In genomic region chr7:44748101-44749044, GRCm38 (mm10) we compare ENCODE assay signal across 8 mouse cellular contexts. TPM values are rescaled to one million over a fixed set of nuclear protein-coding genes. Genes with fewer than 3 reads are reported as not detected.
DNase-seq lines count a peak whose midpoint lies in the region; ATAC-seq and TF ChIP-seq lines count a peak whose summit lies in the region.

Vrk3 (plus strand) TSS chr7:44748413.

- H3K36me3 ChIP-seq in embryonic facial prominence, embryonic 14.5 days (ENCODE audit: control insufficient read depth, insufficient read depth, low read length), result peaks cover 16% of the 10 kb centered on the region; the same call in 1 of the 2 replicates
- no peaks in the 10 kb centered on the region for H3K36me3 ChIP-seq in heart, adult 2 months (ENCODE audit: control insufficient read depth, insufficient read depth, low read length)
- H3K36me3 ChIP-seq in limb, embryonic 13.5 days, result peaks cover 15% of the 10 kb centered on the region
- H3K36me3 ChIP-seq in midbrain, embryonic 16.5 days (ENCODE audit: control insufficient read depth, insufficient read depth, low read length), result peaks cover 4% of the 10 kb centered on the region; the same call in 1 of the 2 replicates

- peak; percentile 71; the same call in 1 of the 2 replicates for TF ChIP-seq EP300 in heart, adult 2 months (IDR thresholded peaks at IDR 0.05; ENCODE audit: insufficient read depth, low read depth, low read length)

- ATAC-seq in embryonic facial prominence, embryonic 14.5 days (ENCODE audit: low read depth), result peak; percentile 98
- peak; percentile 99 for ATAC-seq in limb, embryonic 13.5 days (ENCODE audit: low FRiP score, low read depth)
- peak; percentile 96 for ATAC-seq in midbrain, embryonic 16.5 days

- intact Hi-C loops in heart, adult 2 months (cut with DNase I), result loop anchor here (2.0 to 10.0 kb wide), 5 partner anchors 66 to 1066 kb away; partner anchors contain the start of genes Cyth2, Nr1h2, Rpl18 and Sphk2

- H3K4me3 ChIP-seq in embryonic facial prominence, embryonic 14.5 days (ENCODE audit: low read depth, low read length), result peak within 1 kb of the TSS; percentile 60
- peak within 1 kb of the TSS; percentile 63 for H3K4me3 ChIP-seq in heart, adult 2 months
- peak within 1 kb of the TSS; percentile 62 for H3K4me3 ChIP-seq in limb, embryonic 13.5 days
- H3K4me3 ChIP-seq in midbrain, embryonic 16.5 days (ENCODE audit: low read depth, low read length), result peak within 1 kb of the TSS; percentile 63

- H3K27me3 ChIP-seq in embryonic facial prominence, embryonic 14.5 days (replicated peaks; ENCODE audit: control insufficient read depth, insufficient read depth, low read length), result no peaks in the 10 kb centered on the region
- H3K27me3 ChIP-seq in heart, adult 2 months (ENCODE audit: control insufficient read depth, insufficient read depth, low read length), result no peaks in the 10 kb centered on the region
- no peaks in the 10 kb centered on the region for H3K27me3 ChIP-seq in limb, embryonic 13.5 days
- H3K27me3 ChIP-seq in midbrain, embryonic 16.5 days (ENCODE audit: control insufficient read depth, insufficient read depth, low read depth, low read length), result no peaks in the 10 kb centered on the region

- H3K9me3 ChIP-seq in embryonic facial prominence, embryonic 14.5 days (ENCODE audit: control insufficient read depth, low read length), result no peaks in the 10 kb centered on the region
- H3K9me3 ChIP-seq in limb, embryonic 13.5 days, result no peaks in the 10 kb centered on the region
- no peaks in the 10 kb centered on the region for H3K9me3 ChIP-seq in midbrain, embryonic 16.5 days (replicated peaks; ENCODE audit: control insufficient read depth, low read length, poor library complexity, severe bottlenecking)

- H3K4me1 ChIP-seq in embryonic facial prominence, embryonic 14.5 days (ENCODE audit: control insufficient read depth, insufficient read depth, low read length), result peaks cover 15% of the 10 kb centered on the region
- 0 out of 2 replicates have a peak, but pooled peaks cover 2% of the 10 kb centered on the region for H3K4me1 ChIP-seq in heart, adult 2 months (ENCODE audit: control insufficient read depth, insufficient read depth, low read length)
- H3K4me1 ChIP-seq in limb, embryonic 13.5 days, result peaks cover 22% of the 10 kb centered on the region
- peaks cover 18% of the 10 kb centered on the region for H3K4me1 ChIP-seq in midbrain, embryonic 16.5 days (ENCODE audit: control insufficient read depth, insufficient read depth, low read length)

- WGBS in embryonic facial prominence, embryonic 14.5 days, result under 1% methylated on average over 43 of the region's 44 CpGs
- under 1% methylated on average over 44 of the region's 44 CpGs for WGBS in heart, adult 2 months
- under 1% methylated on average over 44 of the region's 44 CpGs for WGBS in limb, embryonic 13.5 days
- under 1% methylated on average over 44 of the region's 44 CpGs for WGBS in midbrain, embryonic 16.5 days

- peak within 1 kb of the TSS; percentile 87 for H3K27ac ChIP-seq in embryonic facial prominence, embryonic 14.5 days (replicated peaks; ENCODE audit: low read depth, low read length)
- peak within 1 kb of the TSS; percentile 96 for H3K27ac ChIP-seq in heart, adult 2 months
- peak within 1 kb of the TSS; percentile 94 for H3K27ac ChIP-seq in limb, embryonic 13.5 days
- H3K27ac ChIP-seq in midbrain, embryonic 16.5 days (ENCODE audit: low read length), result peak within 1 kb of the TSS; percentile 70

- TF ChIP-seq POLR2A in heart, adult 2 months (IDR thresholded peaks at IDR 0.05; ENCODE audit: insufficient read depth, low read depth, low read length), result peak; percentile 68

- H3K79me2 ChIP-seq in heart, adult 2 months (replicated peaks; ENCODE audit: control insufficient read depth, insufficient read depth, low read length), result no peaks in the 10 kb centered on the region

- H3K4me2 ChIP-seq in embryonic facial prominence, embryonic 14.5 days (ENCODE audit: low read depth, low read length), result peak within 1 kb of the TSS; percentile 70
- H3K4me2 ChIP-seq in limb, embryonic 13.5 days (replicated peaks), result peak within 1 kb of the TSS; percentile 71
- peak within 1 kb of the TSS; percentile 65 for H3K4me2 ChIP-seq in midbrain, embryonic 16.5 days (ENCODE audit: low read length)

- no peak for TF ChIP-seq CTCF in heart, adult 2 months (IDR thresholded peaks at IDR 0.05)

- DNase-seq in 3T3-L1 (ENCODE audit: low read depth, low spot score), result peak; percentile 98
- peak; percentile 68 to 84 for DNase-seq in adrenal gland, postnatal 4 days (ENCODE audit: low spot score in 2 of 2)
- DNase-seq in embryonic facial prominence, embryonic 14.5 days (ENCODE audit: low spot score), result peak; percentile 99
- DNase-seq in heart, adult 2 months, result peak; percentile 91 to 97
- DNase-seq in kidney, adult 8-10 months, result peak; percentile 97 to 98
- DNase-seq in spleen, postnatal 10 days (ENCODE audit: low spot score in 2 of 2), result peak; percentile 94 to 97

- H3K9ac ChIP-seq in embryonic facial prominence, embryonic 14.5 days (ENCODE audit: low read depth, low read length), result peak within 1 kb of the TSS; percentile 68
- H3K9ac ChIP-seq in heart, adult 2 months (ENCODE audit: low read depth, low read length), result peak within 1 kb of the TSS; percentile 83
- H3K9ac ChIP-seq in limb, embryonic 13.5 days, result peak within 1 kb of the TSS; percentile 69
- H3K9ac ChIP-seq in midbrain, embryonic 16.5 days (ENCODE audit: low read depth, low read length), result peak within 1 kb of the TSS; percentile 59

RNA-seq across cellular contexts. Expression of gene Vrk3, which starts in this region (rescaled TPM):
- 10 to 100 TPM; 42.8 to 43.4 TPM for total RNA-seq in adrenal gland, postnatal 4 days (2021)
- 24.8 and 29.3 TPM in 2 replicates for polyA plus RNA-seq in embryonic facial prominence, embryonic 14.5 days (2014; fragmentation: Nextera tagmentation; extraction: Ambion mirVana)
- 10 to 100 TPM; 23.3 to 26.7 TPM for total RNA-seq in heart, adult 2 months (2021)
- polyA plus RNA-seq in heart, adult 2 months (2012; rRNA removed), result 36.3 and 41.3 TPM in 2 replicates
- polyA plus RNA-seq in limb, embryonic 13.5 days (2015; fragmentation: Nextera tagmentation; extraction: Ambion mirVana), result 35.0 and 37.2 TPM in 2 replicates
- 27.3 and 27.9 TPM in 2 replicates for polyA plus RNA-seq in midbrain, embryonic 16.5 days (2015; fragmentation: Nextera tagmentation; extraction: Ambion mirVana)

Comparison
In these comparisons a context has a peak if more than half of its experiments do, and no peak if none do; other contexts are left out.
1. Peak in every context shown above with its lines: DNase-seq, ATAC-seq, H3K4me3 ChIP-seq and H3K27ac ChIP-seq.